Mouse (Mus musculus) embryo, embryonic 11.5 days (tissue): ENCODE measurements around the gene Isoc2a.
"Not testable (repeated sequence)": the region's sequence is repeated elsewhere in the genome, so short reads cannot be mapped to it uniquely, and the experiment has no call there.

ENCODE experiments used
- DNase-seq: peaks from one replicate; pipeline ENCODE4 v3.0.0-alpha.2; 2012; ENCODE audit warnings: low read depth, low spot score

Isoc2a gene

GRCm38 (mm10) chr7:4865090-4865489 is 11.9 kb upstream of the Isoc2a start:
- no peak for DNase-seq

- DNase-seq = peak; percentile 91
Observed at GRCm38 (mm10) chr7:4865579-4866493, 11.1 kb upstream of the Isoc2a start.

- DNase-seq = no peak
Observed at GRCm38 (mm10) chr7:4866631-4867180, 10.2 kb upstream of the Isoc2a start.

GRCm38 (mm10) chr7:4870133-4870532 is 6.8 kb upstream of the Isoc2a start, which contains the start of gene Isoc2b:
Gene Isoc2b, minus strand, starts transcription at chr7:4870258.
- DNase-seq = no peak

- DNase-seq = no peak
Observed at GRCm38 (mm10) chr7:4877226-4877625, 273 bp downstream of the Isoc2a start.

GRCm38 (mm10) chr7:4878186-4878585 is 1.2 kb downstream of the Isoc2a start:
- DNase-seq = no peak

- DNase-seq = not testable (repeated sequence)
Observed at GRCm38 (mm10) chr7:4879036-4879435, 2.1 kb downstream of the Isoc2a start.

- no peak for DNase-seq
Observed at GRCm38 (mm10) chr7:4886680-4887079, 9.7 kb downstream of the Isoc2a start.

GRCm38 (mm10) chr7:4895186-4895585 is 18.2 kb downstream of the Isoc2a start:
- DNase-seq = no peak

GRCm38 (mm10) chr7:4898851-4899648 is 22.1 kb downstream of the Isoc2a start:
- DNase-seq = no peak

- DNase-seq = no peak
Observed at GRCm38 (mm10) chr7:4899649-4900522, 22.9 kb downstream of the Isoc2a start.

GRCm38 (mm10) chr7:4900523-4900851 is 23.5 kb downstream of the Isoc2a start:
- no peak for DNase-seq

- DNase-seq = no peak
Observed at GRCm38 (mm10) chr7:4901171-4901570, 24.2 kb downstream of the Isoc2a start.

- DNase-seq = no peak
Observed at GRCm38 (mm10) chr7:4902404-4902803, 25.5 kb downstream of the Isoc2a start.

- no peak for DNase-seq
Observed at GRCm38 (mm10) chr7:4906466-4906950, 29.6 kb downstream of the Isoc2a start, which contains the start of gene Gm36210. Gene Gm36210, minus strand, starts transcription at chr7:4906516.

- no peak for DNase-seq
Observed at GRCm38 (mm10) chr7:4911561-4911960, 34.6 kb downstream of the Isoc2a start.

GRCm38 (mm10) chr7:4912248-4912647 is 35.3 kb downstream of the Isoc2a start:
- no peak for DNase-seq

GRCm38 (mm10) chr7:4915007-4915665 is 38.2 kb downstream of the Isoc2a start, which contains the start of gene Zfp628:
Gene Zfp628, plus strand, starts transcription at chr7:4915217.
- DNase-seq = peak; percentile 90

GRCm38 (mm10) chr7:4915669-4916416 is 38.9 kb downstream of the Isoc2a start:
- no peak for DNase-seq

- DNase-seq = no peak
Observed at GRCm38 (mm10) chr7:4917494-4917893, 40.5 kb downstream of the Isoc2a start.
